18 mouse cellular contexts compared by ENCODE assay signal in the genomic region with DNA sequence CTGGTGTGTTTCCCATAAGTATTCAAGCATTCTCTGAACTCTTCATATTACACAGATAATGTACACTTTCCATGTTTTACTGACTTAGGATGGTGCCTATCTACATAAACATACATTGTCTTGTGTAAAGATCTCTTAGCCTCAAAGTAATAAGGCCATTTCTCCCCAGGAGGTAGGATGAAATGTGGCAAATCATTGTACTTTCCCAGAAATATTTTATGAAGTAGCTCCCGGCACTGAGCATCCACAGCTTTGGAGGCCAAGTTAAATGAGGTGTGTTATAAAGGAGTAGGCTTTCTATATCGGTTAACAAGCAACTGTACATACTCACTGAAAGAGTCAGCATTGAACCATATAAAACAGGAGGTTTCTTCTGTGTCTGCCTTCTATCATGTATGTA.
"Had no signal": no experiment of that assay in that cellular context is flagged by ENCODE, and none has a peak within 500 bp of the region (broad histone marks: within the 10 kb centered on the region; RNA-seq: fewer than 3 reads in every experiment).

No protein-coding gene starts in this region.

- ATAC-seq: hindbrain, embryonic 16.5 days; inflammation-experienced regulatory T-cells, adult 6 months; intestine, embryonic 15.5 days; liver, embryonic 12.5 days had no signal

- DNase-seq: gastrocnemius, adult 2 months; gastrocnemius, postnatal 10 days; gastrocnemius, postnatal 25 days; heart, adult 18-20 months; heart, postnatal 10 days; heart, postnatal 4 days; kidney, adult 11 months; kidney, adult 2 months; kidney, adult 9 months; kidney, postnatal 14 days; kidney, postnatal 36 days; layer of hippocampus, adult 9-11 months; layer of hippocampus, postnatal 36 days; left cerebral cortex, postnatal 4 days had no signal
